Mouse (Mus musculus) thymus, postnatal 10 days (tissue): Measurements from ENCODE around the gene Gadd45gip1.

Experiments
- DNase-seq, 2 experiments: peaks; one replicate each; pipeline ENCODE4 v3.0.0; 2021; ENCODE audit warnings: low spot score in 2 of 2

The Gadd45gip1 gene

GRCm38 (mm10) chr8:84847684-84848435, 16.5 kb downstream of the Gadd45gip1 start:
- DNase-seq = peak; percentile 22 to 24

- DNase-seq = no peak
Measured at GRCm38 (mm10) chr8:84856434-84856833, 25.1 kb downstream of the Gadd45gip1 start.

GRCm38 (mm10) chr8:84856864-84857441, 25.6 kb downstream of the Gadd45gip1 start, which contains the start of gene Farsa:
Gene Farsa, plus strand, starts transcription at chr8:84856989.
- peak; percentile 81 to 88 for DNase-seq

DNA sequence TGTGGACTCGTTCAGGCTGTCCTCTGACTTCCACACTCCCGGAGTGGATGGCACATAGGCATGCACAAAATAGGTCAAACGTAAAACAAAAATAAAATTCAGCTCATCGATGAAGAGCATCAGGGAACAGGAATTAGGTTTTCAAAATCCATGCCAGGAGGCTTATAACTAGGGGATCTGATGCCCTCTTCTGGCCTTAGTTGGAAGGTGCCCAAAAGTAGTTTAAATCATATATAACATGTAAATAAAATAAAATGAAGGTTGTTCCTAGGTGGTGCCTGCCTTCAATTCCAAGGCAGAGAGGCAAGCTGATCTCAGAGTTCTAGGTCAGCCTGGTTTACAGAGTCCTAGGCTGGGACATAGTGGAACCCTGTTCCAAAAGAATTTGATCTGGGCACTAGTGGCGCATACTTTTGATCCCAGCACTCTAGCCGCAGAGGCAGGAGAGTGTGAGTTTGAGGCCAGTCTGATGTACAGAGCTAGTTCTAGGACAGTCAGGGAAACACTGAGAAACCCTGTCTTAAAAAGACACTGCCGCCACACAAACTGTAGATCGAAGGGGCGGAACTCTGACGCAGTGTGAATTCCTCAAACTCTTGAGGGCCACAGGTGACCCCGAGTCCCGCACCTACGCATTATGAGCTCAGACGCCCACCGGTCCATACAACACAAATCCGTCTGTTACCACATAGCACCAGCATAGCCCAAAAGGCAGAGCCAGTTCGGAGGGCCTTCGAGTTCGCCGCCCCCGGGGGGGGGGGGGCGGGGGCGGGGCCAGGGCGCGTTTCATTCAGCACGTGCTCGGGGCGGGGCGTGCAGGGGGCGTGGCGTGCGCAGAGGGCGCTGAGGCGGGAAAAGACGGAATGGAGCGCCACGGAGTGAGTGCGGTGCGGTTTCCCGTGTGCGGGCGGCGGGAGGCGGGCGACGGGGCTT, 40.3 kb downstream of the Gadd45gip1 start, which contains the start of gene Syce2:
TSS of gene Syce2 (plus strand) at position 736 of the 933 bp plus-strand sequence.
- DNase-seq = peak; percentile 76 to 87

GRCm38 (mm10) chr8:84872309-84872965, 41.1 kb downstream of the Gadd45gip1 start:
- DNase-seq = peak in 1 of 2 experiments; percentile 26

DNA sequence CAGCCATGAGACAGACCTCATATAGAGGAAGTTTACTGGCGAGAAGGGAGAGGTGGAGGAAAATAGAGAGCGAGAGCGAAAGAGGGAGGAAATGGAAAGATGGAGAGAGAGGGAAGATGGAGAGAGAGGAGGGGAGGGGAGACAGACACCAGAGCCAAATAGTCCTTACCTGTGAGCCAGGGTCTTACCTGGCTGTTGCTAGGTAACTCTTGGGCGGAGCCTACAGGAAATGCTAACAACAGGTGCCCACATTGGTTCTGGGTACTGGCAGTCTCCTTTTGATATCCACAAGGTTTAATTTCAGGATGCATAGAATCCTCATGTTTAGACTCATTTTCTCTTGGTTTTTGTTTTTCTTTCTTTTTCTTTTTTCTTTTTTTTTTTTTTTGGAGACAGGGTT, 41.7 kb downstream of the Gadd45gip1 start:
- no peak for DNase-seq

GRCm38 (mm10) chr8:84874339-84874738, 43.0 kb downstream of the Gadd45gip1 start:
- no peak for DNase-seq

GRCm38 (mm10) chr8:84877297-84878035, 46.1 kb downstream of the Gadd45gip1 start:
- DNase-seq = no peak

GRCm38 (mm10) chr8:84878915-84879314, 47.6 kb downstream of the Gadd45gip1 start:
- DNase-seq = no peak

DNA sequence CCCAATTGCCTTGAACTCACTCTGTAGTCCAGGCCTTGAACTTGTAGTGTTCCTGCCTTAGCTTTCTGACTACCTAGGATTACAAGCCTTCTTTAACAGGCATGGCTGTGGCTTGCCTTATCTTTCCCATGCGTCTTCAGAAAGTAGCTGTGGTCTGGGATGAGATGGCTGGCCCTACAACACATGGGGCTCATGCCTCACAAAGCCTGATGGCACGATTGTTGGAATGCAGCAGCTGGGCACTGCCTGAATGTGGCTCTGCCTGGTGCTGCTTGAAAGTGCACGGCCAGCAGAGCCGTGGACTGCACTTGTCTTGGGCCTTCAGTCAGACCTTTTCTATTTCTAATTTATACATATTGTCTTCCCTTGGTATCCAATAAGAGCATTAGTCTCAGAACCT, 53.4 kb downstream of the Gadd45gip1 start:
- DNase-seq = no peak
